Mouse (Mus musculus) cerebellum, adult 9-10 months (tissue): Measurements from ENCODE around the gene Rabgef1.

Experiments used
- DNase-seq: peaks from one replicate; pipeline ENCODE4 v3.0.0; 2022

Gene Rabgef1

DNA sequence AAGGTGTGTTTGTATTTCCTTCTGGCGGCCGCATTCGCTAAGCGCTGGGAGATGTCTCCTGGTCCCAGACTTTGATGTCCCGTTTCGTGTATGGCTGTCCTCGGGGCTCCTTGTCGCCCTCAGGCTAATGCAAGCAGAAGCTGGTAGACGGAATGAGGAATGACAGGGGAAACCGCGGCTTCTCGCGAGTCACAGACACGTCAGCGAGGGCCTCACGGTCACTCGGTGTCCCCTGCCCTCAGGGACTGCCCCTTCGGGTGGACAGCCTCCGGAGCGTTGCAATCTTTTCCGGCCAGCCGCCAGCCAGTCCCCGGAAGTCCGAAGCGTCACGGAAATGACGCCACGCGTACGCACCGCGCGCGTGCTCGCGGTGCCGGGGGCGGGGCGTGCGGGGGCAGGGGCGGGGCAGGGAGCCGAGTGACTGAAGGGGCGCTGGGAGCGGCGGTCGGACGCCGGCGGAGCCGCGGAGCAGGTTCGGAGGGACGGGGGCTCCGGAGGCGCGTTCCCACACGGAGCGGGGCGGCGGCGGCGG, at the start of gene Rabgef1:
Gene Rabgef1, plus strand, starts transcription at position 376 of the 532 bp plus-strand sequence.
- DNase-seq: peak; percentile 92

DNA sequence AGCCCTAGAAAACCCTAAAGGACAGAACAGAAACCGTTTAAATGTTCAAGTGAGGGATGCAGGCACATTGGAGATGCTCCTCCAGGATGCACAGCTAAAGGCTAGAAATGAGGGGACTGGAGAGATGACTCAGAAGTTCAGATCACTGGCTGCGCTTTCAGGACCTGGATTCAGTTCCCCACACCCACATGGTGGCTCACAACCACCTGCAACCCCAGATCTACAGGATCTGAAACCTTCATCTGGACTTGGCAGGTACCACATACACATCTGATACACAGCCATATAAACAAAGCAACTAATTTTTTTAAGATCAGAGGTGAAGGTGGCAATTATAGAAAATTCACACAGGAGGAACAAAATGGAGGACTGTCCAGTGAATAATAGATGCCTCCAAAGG, 49.2 kb upstream of the Rabgef1 start:
- DNase-seq: no peak

DNA sequence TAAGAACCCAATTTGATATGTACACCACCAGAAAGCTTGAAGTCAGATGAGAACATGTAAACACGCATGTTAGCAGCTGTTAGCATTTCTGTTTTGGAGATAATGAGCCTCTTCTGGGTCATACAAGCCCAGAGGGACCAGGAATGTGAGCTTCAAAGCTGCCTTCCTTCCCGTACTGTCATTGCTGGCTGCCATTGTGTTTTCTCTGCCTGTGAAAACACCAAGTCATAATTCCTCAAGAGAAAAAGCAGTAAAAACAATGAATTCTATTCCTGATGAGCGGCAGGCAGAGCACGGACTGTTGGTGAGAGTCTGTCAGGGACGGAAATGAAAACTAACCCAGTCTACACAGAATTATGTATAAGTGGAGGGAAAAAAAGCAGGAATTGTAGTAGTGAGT, 47.3 kb upstream of the Rabgef1 start:
- no peak for DNase-seq

DNA sequence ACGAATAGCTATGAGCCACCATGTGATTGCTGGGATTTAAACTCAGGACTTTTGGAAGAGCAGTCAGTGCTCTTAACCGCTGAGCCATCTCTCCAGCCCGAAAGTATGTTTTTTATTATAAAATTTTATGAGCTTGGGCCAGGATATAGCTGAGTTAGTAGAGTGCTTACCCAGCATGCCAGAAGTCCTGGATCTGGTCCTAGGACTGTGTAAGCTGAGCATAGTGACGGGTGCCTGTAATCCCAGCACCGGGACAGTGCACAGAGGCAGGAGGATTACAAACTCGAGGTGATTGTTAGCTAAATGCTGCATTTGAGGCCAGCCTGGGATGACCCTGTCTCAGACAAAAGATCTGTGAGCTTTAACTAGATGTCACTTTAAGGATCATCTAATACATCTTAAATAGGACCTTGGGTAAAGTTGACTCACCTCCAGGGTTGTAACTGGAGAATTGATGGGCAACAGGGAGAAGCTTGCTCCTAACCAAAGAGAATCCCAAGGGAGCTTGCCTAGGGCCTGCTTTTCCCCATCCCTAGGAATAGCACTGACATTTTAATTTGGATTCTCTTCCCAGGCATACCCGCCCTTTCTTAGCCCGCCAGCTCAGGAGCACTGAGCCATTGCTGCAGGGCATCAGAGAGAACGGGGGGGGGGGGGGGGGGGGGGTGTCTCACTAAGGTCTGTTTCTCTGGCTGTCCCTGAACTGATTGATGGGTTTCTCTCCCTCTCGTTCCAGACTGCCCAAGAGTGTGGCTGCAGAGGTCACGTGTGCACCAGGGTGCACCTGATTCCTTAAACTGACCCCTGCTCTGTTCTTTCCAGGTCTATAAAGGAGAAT, 42.7 kb upstream of the Rabgef1 start:
- no peak for DNase-seq

DNA sequence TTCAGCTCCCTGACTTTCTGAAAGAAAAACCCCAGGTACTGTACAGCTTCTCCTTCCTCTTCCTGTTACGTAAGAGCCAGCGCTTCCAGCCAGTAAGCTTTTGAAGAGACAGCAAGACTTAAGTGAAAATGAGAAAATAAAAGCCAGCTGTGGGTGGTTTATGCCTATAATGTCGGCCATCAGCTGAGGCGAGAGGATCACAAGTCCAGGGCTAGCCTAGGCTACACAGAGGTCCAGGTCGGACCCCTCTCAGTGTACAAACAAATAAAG, 42.1 kb upstream of the Rabgef1 start:
- no peak for DNase-seq

DNA sequence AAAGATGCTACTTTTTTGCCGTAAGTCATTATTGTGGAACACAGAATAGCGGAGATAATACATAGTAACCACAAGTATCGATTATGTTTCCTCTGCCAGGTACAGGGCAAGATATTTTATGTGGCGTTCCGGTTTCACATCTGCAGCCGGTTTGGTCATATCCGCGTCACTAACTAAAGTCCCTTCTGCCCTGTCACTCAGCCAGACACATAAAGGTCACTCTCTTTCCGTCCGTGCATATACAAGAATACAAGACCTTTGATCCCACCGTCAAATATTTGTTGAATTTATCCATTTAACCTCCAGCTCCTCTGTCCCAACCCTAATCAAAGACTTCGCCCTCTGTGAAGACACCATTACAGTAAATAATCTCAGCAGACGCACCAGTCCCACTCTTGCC, 35.0 kb upstream of the Rabgef1 start:
- no peak for DNase-seq

DNA sequence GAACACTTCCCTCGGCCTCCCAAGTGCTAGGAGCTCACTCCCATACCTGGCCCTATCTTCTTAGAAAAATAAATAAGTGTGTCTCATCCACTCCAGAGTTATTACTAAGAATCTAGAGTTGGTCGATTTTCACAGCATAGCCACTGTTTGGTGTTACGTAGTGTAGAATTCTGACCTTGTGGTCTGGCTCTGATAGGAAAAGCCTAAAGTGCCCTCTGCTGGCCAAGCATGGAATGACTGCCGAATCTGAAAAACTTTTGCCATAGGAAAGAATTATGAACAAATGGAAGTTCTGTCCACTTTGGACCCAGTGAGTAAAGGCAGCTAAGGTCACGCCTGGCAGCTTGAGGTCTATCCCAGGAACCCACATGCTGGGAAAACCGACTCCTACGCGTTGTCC, 32.2 kb upstream of the Rabgef1 start:
- DNase-seq: peak; percentile 88

DNA sequence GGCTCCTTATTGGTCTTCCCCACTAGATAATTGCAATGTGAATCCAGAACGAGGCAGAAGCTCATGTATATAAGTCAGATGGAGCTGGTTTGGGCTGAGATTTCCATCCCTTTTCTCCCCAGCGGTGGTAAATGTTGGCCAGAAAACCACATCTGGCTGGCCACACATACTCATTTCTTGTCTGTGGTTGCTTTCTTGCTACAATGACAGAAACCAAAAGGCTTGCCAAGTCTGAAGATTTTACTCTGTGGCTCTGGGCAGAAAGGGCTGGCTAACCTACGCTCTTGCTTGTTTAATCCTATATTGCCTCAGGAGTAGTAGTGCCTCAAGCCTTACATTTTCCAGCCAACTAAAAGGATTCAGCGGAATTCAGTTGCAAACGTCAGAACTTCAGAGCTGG, 30.5 kb upstream of the Rabgef1 start:
- DNase-seq: no peak

DNA sequence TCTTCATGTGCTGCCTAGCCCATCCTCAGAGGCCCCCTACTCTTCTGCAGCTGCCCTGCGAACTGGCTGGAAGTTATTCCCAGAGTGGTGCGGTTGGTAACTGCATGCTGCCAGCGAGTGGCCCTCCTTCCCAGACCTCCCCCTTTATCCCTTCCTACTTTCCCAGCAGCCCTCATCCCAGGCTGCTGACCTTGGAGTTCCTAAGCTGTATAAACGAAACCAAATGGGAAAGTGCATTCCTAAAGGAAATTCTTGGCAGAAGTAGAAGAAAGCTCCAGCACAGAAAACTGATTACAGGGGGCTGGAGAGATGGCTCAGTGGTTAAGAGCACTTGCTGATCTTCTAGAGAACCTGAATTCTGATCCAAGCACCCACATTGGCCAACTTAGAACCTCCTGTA, 29.6 kb upstream of the Rabgef1 start:
- DNase-seq: no peak

DNA sequence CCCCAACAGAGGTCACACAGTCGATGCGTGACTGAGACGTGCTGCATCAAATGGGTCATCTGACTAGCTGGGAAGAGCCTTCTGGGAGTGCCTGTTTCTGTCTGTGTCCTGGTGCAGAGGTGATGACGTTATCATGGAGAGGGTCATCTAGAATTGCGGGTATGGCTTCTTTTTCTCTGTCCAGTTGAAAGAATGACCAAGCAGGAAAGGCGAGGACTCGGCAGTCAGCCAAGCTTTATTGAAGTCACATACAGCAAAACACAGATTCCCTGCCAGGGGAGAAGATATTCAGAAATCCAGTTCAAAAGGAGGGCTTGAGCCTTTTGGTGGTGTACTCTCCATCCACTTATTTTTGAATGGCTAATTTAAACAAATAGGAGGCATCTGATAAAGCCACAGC, 28.5 kb upstream of the Rabgef1 start:
- DNase-seq: peak; percentile 47

DNA sequence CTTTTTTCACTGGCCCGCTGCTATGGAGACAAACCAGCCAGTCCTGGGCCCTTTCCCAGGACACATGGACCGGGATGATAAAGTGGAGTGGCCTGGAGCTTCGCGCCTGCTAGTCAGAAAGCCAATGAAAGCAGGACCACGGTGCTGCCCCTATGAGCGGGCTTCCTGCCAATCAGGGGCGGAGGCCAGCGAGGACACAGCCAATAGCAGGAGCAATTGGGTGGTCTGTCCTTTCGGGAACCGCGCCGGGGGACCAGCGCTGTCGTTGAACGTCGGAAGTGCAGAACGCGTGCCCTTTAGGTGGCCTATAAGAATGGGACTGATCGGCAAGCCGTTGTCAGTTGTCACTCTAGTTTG, 27.6 kb upstream of the Rabgef1 start:
- no peak for DNase-seq

DNA sequence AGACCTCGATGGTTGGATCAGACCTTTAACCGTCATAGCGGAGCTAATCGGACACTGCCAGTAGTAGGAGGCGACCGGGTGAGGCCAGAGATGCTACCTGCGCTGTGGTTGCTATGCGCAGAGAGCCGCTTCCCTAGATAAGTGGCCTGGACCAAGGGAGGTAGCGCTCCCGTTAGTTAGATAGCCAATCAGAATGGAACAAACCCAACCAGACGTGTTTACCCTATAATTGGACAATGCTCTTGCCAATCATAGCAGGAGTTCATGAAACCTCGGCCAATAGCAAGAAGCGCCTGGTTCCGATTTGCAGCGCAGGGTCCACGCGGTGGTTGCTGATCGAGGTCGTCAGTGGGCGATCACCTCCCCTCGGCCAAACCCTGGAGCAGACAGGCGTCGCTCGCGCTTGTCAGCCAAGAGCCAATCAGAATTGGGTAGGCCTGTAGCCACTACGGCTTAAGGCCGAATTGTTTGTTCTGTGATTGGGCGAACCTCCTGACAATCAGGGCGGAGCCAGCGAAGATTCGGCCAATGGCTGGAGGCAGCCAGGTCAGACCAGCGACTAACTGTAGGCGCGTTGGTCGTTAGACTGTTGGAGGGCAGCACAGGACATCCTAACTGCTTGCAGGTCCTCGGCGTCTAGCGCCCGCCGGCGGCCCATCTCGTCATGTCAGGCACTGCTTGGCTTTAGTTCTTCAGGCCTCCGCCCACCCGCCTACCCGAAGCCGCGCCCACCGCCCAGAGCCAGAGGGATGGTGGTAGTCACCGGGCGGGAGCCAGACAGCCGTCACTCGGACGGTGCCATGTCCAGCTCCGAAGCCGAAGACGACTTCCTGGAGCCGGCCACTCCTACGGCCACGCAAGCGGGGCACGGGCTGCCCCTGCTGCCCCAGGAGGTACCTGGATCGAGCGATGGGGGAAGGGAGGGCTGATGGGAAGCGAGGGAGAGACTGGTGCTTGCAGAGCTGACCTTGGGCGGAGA, 27.0 kb upstream of the Rabgef1 start, which contains the start of gene Kctd7:
Gene Kctd7, plus strand, starts transcription at position 528 of the 979 bp plus-strand sequence.
- peak; percentile 99 for DNase-seq

DNA sequence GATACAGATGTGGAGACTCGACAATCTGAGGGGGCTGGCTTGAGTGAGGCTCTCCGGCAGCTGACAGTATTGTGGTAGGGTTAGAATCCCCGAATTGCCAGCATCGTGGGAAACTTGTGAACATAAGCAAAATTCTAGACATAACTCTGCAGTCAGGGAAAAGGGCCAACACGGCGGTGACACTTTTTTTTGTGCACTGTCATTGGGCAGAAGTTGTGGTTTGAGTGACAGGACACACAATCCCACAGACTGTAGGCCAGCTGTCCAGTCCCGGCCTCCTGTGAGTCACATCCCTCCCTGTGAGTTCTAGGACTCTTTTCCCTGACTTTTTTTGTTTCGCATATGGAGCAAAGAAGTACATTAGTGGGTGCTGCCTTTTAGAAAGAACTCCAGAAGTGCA, 25.6 kb upstream of the Rabgef1 start:
- DNase-seq: no peak

DNA sequence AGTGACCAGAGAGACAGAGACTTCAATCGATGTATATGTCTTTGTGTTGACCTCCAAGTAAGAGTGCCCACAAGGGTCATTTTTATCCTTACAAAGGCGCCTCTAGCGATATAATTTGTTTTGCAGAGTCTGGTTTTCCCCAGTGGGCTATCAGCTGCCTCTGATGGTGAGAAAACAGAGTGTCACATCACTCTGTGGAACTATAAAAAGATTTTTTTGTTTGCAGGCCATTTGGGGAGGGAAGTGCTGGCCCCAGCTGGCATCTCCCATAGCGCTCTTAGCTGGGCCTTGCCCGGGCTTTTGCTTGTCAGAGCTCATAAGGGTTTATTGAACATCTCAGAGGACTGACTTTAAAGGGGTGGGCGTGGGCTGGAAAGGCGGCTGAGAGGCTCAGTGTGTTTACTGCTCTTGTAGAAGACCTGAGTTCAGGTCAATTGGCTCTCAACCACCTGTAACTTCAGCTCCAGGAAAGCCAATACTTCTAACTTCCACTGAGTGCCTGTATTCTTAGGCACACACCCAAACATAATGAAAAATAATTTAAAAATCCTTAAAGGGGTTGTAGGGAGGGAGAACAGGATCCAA, 21.8 kb upstream of the Rabgef1 start:
- DNase-seq: no peak

DNA sequence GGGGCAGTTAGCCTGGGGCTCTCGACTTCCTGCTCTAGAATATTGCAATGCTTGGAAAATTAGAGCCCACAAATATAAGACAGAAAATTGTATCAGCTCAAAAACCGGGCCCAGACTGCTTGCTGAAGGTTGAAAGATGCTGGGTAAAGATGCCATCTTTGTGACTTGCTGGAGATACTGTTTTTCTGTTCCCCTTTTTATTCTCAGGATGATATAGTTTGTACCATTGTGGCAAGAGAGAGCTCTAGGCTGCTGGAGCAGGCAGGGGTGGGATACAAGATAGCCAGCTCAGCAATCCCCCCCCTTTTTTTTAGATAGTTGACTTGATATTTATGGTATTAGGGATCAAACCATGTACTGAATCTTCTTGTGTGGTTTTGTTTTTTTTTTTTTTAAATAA, 17.3 kb upstream of the Rabgef1 start:
- no peak for DNase-seq

DNA sequence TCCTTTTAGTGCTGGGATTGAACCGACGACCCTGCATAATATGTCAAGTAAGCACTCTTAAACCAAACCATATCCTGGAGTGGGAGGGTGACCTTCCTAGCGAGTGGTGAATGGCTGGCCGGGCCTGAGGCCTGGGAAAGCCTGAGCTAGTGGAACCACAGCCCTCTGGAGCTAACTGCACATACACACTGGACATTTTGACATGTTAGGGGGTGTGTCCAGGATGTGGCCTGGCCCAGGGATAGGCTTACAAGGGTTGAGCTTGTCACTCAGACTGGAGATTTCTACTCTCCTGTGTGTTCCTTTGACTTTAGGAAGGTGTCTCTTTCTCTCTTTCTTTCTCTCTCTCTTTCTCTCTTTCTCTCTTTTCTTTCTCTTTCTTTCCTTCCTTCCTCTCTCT, 13.1 kb upstream of the Rabgef1 start:
- no peak for DNase-seq

DNA sequence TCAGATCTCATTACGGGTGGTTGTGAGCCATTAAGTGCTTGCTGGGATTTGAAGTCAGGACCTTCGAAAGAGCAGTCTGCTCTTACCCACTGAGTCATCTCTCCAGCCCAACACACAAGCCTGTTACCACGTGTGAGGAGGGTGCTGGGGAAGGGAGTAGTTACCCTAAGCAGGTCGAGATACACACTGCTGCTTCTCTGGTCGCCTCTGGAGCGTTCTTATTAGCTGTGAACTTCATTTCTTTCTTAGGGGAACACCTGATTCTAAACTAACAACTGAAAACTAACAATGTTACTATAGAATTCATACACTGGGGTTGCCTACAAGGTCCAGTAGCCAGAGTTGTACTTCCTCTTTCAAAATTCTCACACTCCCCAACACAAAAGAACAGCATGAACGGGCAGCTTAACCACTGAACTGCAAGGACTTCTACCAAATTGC, 11.8 kb upstream of the Rabgef1 start:
- no peak for DNase-seq

DNA sequence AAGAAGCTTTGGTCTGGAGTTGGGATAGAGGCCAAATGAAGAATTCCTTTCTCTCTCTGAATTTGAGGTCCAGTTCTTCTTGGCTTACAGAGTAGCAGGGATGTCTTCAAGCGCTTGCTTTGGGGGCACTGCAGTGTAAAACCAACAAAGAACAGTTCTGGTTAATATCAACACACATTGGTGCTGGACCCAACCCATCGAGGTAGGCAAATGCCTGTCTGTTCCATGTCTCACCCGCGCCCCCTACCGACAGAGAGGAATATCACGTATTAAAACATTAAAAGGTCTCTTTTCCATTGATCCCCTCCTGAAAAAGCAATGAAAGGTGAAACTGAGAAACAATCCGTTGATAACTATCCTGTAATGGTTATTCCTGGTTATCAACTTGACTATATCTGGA, 7.9 kb upstream of the Rabgef1 start:
- peak; percentile 80 for DNase-seq

DNA sequence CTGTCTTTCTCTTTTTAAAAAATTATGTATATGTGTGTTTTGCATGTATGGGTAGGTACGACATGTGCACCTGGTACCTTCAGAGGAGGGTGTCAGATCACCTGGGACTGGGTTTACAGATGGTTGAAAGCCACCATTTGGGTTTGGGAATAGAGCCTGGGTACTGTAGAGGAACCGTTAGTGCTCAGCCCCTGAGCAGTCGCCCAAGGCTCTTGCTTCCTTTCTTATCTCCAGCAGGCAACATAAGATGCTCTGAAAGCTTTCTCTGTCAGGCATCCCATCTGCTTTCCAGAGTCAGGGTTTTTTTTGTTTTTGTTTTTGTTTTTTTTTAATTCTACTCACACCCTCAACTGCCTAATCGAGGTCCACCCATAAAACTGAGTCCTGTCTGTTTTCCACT, 6.4 kb upstream of the Rabgef1 start:
- no peak for DNase-seq

DNA sequence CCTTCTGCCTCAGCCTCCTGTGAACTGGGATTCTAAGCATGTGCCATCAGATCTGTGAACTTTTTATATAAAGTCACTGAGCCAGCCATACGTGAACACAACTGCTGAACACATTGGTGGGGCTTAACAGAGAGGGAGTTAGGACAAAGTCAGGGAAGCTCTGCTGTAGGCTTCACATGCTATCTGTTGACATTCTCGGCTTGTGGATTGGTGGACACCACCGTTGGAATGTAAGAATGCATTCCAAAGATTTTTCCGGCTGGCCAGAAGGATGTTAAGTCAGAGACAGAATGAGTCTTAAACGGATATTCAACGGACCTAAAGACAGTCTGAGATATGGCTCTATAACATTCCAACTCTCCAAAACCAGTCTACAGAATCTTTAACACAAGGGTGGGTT, 2.5 kb upstream of the Rabgef1 start:
- no peak for DNase-seq

DNA sequence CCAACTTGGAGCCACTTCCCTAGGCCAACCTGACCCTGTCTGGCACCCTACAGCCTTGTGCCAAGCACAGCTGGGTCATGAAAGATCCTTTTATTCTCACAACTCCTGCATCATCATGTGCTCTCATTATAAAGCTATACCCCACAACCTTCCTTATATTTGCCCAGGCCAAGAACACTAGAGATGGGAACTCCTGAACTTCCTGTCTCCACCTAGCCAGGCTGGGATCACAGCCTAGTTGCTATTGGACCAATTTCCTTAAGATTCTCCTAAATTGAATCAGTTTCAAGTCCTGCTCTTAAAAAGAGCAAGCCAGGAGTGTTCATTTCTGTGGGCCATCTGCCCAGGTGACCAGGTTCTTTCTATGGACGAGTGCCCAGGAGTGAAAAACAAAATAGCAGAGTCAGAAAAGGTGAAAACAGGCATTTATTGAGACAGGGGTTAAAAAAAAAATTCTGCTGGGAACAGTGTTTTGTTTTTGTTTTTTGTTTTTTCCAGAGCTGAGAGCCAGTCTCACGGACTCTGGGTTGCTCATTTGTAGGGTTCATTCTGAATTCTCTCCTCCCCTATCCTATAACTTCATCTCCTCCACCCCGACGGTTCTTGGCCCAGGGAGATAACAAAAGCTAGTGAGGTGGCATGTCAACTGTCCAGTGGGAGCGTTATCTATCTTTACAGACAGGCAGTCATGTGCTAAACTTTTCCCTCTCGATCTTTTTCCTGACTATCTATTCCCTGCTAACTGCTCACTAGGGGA, 754 bp upstream of the Rabgef1 start:
- DNase-seq: peak; percentile 57

DNA sequence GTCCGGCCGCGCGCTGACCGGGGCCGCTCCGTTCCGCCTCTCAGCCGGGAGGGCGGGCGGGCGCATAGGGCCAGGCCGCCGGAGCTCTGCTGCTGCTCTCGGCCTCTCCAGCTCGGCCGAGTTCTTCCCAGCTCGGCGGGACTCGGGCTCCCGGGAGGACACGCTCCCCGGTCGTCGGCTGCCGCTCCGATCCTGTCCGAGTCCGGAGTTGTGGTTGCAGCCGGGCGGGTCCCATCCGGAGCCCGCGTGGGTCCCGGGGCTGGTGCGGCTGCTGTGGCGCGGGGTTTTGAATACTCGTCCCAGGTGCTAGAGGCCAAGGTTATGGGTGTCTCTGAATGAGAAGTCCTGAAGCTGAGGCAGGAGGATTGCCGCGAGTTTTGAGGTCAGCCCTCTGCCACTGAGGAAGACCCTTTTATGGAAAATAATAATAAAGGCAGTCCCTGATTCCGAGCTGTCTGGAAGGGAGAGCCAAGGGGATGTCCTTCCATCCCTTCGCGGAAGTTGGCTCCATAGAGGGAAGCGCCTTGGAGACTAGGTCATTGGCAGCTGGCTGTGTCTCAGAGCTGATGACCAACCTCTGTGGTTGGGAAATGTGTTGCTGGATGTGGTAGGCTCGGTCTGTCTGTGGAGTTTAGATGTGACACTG, 481 bp downstream of the Rabgef1 start:
- peak; percentile 54 for DNase-seq
